Mouse (Mus musculus): ENCODE data around the gene Rab1a.

DNA sequence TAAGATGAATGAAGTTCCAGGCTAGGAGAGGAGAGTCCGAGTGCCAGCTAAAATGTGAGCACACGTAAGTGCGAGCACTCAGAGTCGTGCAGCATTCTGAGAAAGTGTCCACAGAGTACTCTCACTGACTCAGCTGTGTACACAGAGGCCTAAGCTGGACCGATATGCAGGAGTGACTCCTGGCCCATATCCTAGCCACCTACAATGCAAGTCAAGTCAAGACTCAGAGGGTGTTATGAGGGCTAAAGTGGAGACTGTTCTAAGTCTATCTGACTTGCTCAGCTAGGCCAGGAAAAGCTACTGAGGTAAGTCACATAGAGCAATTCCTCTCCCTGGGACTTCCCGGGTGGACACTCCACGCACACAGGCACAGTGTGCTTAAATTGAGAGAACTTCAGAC lies 35.8 kb downstream of the Rab1a start:
- TF ChIP-seq CTCF (IDR thresholded peaks at IDR 0.05; ENCODE audit: control insufficient read depth, insufficient read depth, low read length) = no peak
- no peak for TF ChIP-seq POLR2A (IDR thresholded peaks at IDR 0.05; ENCODE audit: borderline replicate concordance, control insufficient read depth, low read depth, low read length)
